Mouse (Mus musculus): ENCODE results near the gene Wee2.

Gene Wee2

DNA sequence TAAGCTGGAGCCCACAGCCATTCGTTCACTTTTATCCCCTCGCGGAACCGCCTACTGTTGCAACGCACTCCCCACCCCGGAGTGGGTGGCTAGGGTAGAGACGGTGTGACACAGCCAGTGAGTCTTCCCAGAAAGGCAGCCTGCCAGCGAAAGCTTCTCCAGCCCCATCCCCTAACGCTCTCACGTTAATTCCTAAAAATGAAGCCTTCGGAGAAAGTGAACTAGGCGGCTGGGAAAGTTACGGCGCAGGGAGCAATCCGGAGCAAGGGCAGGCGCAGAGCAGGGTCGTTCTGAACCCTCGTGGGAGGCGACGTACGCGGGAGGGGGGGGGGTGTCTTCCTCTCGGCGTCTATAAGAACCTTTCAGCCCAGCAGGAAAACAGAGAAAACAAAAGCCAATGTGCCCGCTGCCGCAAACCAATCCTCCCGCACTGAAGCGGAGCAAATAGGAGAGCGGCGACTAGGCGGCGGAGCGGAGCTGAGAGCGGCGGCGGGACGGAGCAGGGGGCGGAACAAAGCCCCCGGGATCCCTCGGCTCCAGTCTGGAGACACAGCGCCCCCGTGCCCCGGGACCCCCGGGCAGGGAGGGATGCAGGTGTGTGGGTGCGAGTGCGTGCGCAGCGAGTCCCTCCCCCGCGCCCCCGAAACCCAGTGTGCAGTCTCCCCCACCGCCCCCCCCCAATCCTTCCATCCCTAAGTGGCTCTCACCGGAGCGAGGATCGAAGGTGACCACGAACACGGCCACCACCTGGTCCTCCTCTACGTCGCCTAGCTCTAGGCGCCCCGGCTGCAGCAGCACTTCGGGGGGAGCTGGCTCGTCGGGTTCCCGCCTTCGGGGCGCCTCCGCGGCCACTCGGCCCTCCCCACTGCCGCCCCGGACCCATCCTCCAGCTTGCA lies 3.5 kb upstream of the Wee2 start:
- DNase-seq (ENCODE audit: low spot score in 2 of 2) = peak; percentile 19 to 26

DNA sequence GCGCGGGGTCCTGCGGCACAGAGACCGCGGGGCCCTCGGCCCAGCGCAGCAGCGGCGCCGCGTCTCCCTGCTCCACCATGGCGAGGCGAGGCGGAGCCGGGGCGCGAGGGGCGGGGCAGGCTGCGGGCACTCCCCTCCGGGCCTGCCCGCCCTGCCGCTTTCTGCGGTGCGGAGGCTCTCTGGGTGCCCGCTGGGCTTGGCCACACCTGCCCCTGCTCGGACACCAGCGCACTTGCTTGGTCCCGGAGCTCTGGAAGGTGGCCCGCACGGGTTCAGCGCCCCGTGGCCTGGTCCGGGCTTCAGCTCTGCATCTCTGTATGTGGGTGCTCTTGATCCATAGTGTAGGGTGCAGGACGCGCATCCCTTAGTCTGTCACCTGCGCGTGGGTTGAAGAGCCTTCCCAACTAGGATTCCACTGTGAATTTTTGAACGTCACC lies 2.8 kb upstream of the Wee2 start, which contains the start of gene E330009J07Rik:
Gene E330009J07Rik, minus strand, starts transcription at position 89 of the 437 bp plus-strand sequence.
- DNase-seq (ENCODE audit: low spot score in 2 of 2) = peak; percentile 77 to 88

DNA sequence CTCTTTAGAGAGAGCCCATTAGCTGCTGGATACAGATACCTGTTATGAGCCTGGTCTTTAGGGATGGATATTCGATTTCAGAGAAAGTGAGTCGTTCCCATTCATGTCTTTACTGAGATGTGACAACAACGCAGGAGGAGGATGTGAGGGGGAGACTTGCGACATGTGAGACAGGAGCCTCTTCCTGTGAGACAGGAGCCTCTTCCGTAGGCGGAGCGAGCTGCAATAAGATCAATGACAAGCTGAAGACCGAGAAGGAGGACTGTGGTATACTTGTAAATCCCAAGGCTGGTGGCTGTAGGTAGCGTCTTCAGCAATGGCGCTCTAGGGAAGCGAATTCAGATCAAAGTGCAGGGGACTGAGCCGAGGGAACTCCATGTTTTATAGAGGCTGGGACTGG lies 843 bp downstream of the Wee2 start:
- no peak for DNase-seq (ENCODE audit: low spot score in 2 of 2)

DNA sequence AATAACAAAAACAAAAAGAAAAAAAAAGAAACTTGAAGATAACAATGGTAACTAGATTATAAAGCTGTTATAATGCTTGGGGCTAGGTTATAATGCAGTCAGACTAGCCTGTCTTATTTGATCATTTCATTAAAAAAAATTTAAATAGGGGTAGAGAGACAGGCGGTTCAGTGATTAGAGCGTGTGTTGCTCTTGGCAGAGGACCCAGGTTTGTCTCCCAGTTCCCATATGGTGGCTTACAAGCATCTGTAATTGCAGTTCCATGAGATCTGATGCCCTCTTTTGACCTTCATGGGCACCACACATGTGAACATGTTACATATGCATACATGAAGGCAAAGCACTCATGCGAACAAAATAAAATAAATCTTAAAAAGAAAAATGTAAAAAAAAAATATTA lies 2.4 kb downstream of the Wee2 start:
- no peak for DNase-seq (ENCODE audit: low spot score in 2 of 2)

DNA sequence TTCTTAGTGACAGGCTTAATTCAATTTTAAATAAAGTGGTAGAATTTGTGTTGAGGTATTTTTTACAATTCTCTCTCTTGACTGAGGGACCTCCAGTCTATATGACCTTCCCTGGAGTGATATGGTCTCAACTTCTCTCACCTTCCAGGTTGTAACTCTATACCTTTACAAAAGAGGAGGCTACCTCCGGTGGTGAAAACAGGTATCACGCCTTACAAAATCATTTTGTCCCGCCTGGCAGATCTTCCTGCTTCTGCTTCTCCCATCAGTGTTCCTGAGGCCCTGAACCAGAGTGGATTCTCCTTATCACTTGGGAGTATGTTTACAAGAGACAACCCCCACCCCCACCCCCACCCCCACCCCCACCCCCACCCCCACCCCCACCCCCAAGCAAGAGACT lies 2.9 kb downstream of the Wee2 start:
- no peak for DNase-seq (ENCODE audit: low spot score in 2 of 2)

DNA sequence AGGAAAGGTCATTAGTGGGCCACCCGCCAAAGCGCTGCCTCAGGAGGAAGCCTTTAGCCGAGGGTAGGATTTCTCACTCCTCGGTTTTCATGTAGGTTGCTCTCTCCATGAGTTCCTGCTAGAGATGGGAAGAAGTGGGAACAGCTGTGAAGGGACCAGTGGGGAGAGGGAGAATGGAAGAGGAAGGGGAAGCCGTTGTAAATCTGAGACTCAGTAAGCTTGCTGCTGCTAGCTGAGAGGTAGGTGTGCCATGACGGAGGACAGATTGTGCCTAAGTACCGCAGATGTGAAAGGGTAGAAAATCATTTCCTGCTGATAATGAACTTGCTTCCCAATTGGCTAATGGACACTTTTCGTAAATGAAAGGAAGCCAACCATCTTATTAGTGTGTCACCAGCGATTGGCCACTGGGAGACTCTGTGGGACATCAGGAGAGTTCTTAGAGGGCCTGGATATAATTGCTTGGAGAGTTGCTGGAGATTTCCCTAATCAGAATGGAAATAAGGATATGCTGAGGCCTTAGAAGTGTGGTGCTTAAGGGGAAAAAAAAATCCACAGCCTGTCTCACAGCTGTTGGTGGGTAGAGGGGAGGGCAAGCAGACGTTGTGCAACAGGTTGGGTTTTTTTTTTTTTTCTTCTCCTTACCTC lies 4.5 kb downstream of the Wee2 start:
- DNase-seq (ENCODE audit: low spot score in 2 of 2) = no peak

DNA sequence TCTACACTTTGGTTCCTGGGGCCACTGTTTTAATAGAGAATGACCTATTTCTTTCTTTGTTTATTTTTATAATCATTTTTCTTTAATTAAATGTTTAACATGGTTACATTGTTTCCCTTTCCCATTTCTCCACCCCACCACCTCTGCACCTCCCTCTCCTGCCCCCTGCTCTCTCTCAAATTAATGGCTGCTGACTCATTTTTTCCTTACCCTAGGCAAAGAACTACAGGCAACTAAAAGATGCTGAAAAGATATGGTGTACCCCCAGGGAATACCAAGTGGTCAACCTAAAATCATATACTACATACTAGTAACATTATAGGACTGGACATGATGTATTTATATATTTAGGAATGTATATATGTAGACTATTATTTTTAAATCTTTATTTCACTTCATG lies 9.7 kb downstream of the Wee2 start:
- DNase-seq (ENCODE audit: low spot score in 2 of 2) = no peak

DNA sequence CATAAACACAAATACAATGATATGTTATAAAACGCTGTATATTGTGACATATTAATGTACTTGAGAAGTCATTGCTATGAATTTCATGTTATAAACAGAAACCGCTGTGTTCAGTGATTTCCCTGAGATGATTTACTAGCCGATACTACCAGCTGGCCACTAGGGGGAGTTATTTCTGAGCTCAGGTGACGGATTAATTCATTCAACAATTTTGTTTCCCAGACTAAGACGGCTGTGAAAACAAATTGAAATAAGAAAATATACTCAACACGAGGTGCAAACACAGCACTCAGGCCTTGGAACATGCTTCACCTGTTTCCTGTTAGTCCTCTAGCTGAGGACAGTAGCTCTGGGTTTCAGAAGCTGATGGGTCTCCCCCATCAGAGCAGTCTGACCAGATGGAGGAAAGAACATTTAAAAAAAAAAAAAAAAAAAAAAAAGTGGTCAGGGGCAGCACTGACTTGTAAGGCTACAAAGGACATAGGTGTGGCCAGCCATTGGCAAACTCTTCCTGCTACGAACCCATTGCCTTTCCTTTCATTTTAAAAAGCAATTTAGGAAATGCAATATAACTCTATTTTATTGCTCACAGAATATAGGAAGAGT lies 15.7 kb downstream of the Wee2 start:
- DNase-seq (ENCODE audit: low spot score in 2 of 2) = no peak

DNA sequence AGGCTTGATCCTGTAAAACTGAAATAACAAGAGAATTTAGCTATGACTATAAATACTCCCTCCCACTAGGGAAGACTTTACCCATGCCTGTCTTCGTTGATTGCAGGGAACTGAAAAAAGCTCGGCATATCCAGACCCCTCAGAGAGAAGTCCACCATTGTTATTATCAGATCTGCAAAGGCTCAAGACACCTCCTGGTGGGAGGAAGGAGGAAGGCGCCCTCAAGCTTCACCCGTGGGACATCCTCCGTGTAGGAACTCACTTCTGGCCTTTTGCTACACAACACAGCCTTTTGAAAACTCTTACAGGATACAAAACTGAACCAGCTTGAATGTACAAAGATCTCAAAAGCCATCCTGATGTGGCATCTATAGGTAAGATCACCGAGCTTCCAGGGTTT lies 26.8 kb downstream of the Wee2 start:
- no peak for DNase-seq (ENCODE audit: low spot score in 2 of 2)

DNA sequence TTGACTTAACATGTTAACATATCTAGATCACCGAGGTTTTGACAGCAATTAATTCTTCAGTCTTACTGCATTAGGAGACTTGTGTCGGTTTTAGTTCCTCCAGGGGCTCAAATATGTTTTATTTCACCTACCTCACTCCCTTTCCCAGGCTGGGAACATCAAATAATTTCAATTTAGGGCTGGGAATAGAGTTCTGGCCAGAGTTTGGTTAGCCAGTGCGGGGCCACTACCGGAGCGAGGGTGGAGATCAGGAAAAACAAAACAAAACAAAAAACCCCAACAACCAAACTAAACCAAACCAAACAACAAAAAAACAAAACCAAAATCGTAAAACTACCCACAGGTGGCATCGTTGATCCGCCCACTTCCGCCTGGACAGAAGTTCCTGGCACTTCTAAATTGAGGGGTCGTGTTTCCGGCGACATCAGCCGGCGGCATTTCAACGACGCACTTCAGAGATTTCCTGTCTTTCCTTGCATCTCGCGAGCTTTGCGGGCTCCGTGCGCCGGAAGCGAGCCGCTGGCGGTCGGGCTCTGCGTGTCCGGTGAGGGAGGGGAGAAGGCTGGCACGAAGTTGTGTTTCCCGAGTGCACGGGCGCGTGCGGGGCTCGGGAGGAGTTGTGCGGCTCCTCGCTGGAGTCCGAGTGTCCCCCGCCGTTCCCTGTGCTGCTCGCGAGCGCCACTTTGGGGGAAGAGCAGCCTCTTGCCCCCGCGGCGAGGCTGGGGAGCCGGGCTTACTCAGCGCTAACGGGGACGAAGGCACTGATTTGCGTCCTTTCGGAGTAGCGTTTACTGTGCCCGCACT lies 32.2 kb downstream of the Wee2 start, which contains the start of gene Ssbp1:
Gene Ssbp1, plus strand, starts transcription at position 437 of the 804 bp plus-strand sequence.
- DNase-seq (ENCODE audit: low spot score in 2 of 2) = peak; percentile 84 to 87

DNA sequence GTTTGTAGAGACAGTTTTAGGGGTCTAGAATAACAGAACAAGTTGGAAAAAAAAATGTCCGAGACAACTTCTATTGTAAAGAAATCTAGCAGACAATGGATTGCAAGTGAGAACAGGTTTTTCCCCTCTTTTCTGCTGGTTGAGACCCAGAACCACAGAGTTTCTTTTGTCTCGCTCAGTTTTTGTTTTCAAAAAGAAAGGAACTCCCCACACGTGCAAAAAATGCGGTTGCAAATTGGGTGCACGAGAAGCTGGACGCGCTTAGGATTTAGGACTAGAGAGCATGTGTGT lies 32.8 kb downstream of the Wee2 start:
- DNase-seq (ENCODE audit: low spot score in 2 of 2) = no peak

DNA sequence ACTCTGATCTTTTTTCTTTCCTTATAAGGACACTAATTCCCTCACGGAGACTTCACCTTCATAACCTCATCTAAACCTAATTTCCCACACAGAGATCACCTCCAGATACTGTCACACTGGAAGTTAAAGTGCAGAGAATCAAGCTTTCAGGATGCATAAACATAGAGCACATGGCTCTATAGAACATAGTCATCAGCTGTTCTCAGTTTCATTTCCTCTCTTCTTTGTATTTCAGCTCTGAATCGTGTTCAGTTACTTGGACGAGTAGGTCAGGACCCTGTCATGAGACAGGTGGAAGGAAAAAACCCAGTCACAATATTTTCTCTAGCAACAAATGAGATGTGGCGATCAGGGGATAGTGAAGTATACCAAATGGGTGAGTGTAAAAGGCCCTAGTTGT lies 37.2 kb downstream of the Wee2 start:
- no peak for DNase-seq (ENCODE audit: low spot score in 2 of 2)

DNA sequence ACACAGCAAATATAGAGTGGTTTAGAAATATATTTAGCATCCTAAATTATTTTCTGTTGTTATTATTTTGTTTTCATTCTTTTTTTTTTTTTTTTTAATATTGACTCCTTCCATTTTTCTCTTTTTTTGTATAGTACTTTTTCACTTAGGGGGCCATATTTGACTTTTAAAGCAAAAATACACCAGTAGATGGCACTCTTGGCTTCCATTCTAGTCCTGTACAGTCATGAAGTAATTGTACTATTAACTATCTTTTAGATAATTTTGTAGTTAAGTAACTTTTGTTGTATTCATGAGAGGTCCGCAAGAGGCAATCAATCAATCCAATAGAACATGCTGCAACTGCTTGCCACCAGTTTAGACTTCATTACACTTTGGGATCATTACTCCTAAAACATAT lies 40.8 kb downstream of the Wee2 start:
- no peak for DNase-seq (ENCODE audit: low spot score in 2 of 2)

DNA sequence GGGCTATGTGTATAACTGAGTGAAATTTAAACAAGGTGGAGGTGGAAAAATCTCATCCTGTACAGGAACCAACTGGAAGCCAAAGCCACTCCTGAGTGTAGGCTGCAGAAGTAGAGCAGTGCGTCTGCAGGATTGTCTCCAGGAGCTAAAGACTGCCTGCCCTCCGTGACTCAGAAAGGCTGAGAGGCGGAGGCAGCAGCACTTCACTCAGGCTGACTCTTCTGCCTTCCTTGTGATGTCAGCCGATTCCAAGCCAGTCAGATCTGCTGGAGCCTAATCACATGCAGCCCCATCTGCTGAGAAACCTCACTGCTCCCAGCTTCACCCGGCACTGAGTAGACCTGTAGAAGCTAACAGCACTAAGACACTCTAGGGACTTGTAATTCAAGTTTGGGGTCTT lies 43.4 kb downstream of the Wee2 start:
- DNase-seq (ENCODE audit: low spot score in 2 of 2) = no peak

DNA sequence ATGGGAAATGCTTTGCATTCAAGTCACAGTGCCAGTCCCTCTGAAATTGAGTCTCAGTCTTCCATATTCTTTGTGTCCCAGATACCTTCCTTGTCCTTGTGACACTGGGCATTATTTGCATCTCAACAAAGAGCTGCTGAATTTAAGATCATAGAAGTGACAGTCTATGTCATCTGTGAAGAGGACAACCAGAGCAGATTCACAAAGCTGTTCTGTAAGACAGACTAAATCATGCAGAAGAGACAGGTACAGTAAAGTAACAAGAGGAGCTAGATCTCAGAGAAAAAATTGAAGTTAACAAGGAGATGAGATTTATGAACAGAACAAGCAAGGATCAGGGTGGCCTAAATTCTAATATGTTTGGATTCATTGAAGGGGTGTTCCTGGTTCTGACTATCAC lies 52.0 kb downstream of the Wee2 start, which contains the start of gene Tas2r137:
Gene Tas2r137, plus strand, starts transcription at position 301 of the 400 bp plus-strand sequence.
- no peak for DNase-seq (ENCODE audit: low spot score in 2 of 2)

DNA sequence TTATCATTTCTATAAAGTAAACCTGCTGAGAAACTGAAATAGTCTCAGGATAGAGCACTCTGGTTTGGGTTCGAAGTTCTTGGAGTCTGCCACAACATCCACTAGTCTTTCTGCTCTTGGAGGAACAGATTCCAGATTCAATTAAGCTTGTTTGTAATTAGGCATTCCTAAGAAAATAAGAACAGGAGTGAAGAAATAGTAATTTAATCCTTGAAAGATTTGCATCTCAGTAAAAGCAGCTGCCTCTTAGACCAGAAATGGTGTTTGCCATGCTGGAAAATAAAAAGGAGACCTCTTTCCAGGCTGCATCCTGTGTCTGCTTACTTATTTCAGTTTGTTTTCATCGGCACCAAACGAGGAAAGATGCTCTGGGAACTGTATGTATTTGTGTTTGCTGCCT lies 54.3 kb downstream of the Wee2 start, which contains the start of gene Tas2r108:
Gene Tas2r108, plus strand, starts transcription at position 301 of the 400 bp plus-strand sequence.
- no peak for DNase-seq (ENCODE audit: low spot score in 2 of 2)
